Mouse (Mus musculus) lung, postnatal 0 days (tissue): ENCODE results near the gene Zfp12.

ENCODE experiments used
- CTCF ChIP-seq: IDR thresholded peaks from 2 replicates; pipeline ENCODE4 v1.5.1; 2016; ENCODE audit warnings: antibody characterized with exemption, mild to moderate bottlenecking
- EP300 ChIP-seq: IDR thresholded peaks from 2 replicates; pipeline ENCODE4 v1.6.1; 2016; ENCODE audit warnings: antibody characterized with exemption, mild to moderate bottlenecking, control low read depth

GRCm38 (mm10) chr5:143196506-143196905 lies 38.5 kb upstream of the Zfp12 start:
- no peak for TF ChIP-seq CTCF
- TF ChIP-seq EP300: no peak
